Mouse (Mus musculus): ENCODE measurements around the gene Vdac1.
"Not testable (repeated sequence)": the region's sequence is repeated elsewhere in the genome, so short reads cannot be mapped to it uniquely, and the experiment has no call there.

Gene Vdac1

DNA sequence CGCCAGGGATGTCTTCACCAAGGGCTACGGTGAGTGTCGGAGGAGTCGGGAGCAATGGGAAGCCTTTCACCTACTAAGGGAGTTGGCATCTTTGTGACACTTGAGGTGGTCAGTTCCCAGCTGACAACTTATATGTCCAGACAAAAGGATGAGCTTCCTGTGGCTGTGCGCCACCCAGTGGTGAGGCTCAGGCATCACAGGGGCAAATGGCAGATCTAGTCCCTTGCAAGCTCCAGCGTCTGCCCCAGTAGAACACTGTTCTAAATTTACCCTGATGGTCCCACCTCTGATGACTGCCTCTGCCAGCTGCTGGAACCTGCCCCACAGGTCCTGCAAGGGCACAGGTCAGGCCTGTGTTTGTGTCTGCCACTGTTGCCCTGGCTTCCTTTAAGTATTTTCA is 13.7 kb downstream of the Vdac1 start:
- peak; percentile 66 to 76 for DNase-seq

DNA sequence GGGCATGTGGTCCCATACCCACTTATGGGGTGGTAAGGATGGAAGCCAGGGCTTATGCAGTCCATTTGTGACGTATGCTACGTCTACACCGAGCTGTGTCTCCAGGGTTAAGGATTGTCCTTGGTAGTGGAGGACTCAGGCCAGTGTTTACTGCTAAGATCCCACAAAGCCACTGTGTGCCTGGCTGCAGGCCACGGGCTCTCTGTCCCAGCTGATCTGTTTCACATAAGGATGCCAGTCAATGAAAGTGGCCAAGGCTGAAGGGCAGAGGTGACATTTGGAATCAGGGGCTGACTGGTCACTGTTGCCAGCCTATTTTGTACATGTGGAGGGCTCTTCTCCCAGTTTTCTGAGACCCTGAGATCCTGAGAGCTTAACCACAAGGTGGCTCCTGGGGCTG is 16.9 kb downstream of the Vdac1 start:
- no peak for DNase-seq

DNA sequence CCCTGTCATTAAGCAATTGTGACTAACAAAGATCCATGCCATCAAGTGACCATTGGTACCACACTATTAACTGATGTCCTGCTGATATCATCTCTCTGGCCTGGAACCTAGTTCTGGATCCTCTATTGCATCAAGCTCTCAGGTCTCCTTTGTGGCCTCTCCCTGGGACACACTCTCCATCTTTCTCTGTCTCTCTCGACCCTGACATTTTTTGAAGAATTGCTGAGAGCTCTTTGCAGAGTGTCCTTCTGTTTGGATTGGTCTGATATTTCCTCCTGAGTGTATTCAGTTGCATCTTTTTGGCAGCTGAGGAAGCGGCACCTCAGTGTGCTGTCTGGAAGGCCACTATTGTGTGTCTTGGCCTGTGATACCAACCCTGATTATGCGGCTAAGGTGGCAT is 18.6 kb downstream of the Vdac1 start:
- DNase-seq: no peak

DNA sequence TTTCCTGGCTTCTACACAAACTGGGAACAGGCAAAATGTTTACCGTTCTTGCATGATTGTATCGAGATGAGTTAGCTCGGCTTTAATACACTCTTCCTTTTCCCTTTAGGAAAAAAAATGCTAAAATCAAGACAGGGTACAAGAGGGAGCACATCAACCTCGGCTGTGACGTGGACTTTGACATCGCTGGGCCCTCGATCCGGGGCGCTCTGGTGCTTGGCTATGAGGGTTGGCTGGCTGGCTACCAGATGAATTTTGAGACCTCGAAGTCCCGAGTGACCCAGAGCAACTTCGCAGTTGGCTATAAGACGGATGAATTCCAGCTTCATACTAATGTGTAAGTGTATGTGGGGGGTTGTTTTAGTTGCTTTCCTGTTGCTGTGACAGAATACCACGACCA is 23.1 kb downstream of the Vdac1 start:
- DNase-seq: peak; percentile 77 to 80

DNA sequence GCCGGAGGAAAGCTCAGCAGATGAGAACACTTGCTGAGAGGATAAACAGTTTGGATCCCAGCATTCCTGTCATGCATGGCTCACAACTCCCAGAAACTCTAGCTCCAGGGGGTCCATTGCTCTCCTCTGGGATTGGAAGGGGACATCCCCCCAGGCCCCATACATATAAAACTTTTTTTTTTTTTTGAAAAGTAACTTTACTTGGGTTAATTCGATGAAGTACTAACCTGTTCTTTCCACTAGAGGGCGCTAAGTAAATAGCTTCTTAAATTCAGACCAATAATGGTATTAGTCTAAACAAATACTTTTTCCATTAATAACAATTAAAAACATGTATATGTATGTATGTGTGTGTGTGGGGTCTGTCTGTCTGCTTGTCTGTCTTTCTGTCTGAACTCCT is 24.0 kb downstream of the Vdac1 start:
- no peak for DNase-seq

DNA sequence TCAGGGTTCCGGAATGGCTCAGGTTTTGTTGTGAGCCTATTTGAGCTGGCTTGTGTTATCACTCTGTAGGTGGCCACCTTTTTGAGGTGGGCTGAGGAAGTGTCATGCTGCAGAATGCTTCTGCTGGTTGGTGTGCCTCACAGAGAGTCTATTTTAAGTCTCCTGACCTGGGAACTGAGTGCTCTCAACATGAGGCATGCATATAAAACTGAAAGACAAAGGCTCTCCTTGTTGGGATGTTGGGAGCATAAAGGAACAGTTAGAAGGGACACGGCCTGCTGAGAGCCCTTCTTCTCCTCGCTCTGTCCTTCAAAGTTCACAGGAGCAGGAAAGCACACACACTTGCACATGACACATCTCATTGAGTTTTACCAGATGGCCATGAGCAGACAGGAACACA is 26.2 kb downstream of the Vdac1 start:
- DNase-seq: no peak

DNA sequence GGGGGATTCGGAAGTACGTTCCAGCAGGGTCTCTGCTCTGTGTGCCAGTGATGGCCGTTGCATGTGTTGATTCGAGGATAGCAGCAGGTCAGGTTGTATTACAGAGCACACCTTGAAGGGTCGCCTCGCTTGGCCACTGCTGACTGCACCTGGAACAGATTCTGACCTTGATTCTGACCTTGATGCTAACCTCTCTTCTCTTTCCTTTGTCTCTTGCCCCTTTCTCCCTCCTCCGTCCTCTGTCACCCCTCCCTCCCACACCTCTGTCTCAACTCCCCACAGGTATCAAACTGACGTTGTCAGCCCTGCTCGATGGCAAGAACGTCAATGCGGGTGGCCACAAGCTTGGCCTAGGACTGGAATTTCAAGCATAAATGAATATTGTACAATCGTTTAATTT is 27.5 kb downstream of the Vdac1 start:
- DNase-seq: no peak

DNA sequence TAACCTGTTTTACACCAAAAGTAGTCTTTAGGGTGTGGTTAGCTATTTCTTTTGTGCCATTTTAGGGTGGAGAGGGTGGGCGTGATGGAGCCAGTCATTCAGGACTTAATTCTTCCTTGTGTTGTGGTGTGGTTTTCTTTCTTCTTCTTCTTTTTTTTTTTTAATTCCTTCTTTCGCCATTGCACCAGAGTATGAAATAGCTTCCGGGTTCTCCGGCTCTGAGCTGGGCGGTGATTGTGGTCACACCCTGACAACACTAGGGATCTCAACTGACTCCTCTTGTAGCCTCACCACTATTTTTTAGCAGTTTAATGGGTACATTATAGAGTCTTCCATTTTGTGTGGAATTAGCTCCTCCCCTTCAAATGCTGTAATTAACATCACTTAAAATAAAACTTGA is 28.3 kb downstream of the Vdac1 start:
- DNase-seq: not testable (repeated sequence)

DNA sequence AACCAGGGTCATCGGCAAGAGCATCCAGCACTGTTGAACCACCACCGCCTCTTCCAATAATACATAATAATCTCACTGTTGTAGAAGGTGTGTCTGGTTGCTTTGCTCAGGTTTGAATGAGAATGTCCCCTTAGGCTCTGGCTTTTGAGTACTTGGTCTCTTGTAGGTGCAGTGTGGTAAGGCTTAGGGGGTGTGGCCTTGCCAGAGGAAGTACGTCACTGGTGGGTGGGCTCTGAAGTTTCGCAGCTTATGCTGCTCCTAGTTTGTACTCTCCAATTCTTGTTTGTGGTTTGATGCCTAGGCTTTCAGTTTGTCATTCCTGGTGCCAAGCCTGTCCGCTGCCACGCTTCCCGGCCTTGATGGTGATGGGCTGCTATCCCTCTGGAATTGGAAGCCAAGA is 29.3 kb downstream of the Vdac1 start:
- DNase-seq: no peak

DNA sequence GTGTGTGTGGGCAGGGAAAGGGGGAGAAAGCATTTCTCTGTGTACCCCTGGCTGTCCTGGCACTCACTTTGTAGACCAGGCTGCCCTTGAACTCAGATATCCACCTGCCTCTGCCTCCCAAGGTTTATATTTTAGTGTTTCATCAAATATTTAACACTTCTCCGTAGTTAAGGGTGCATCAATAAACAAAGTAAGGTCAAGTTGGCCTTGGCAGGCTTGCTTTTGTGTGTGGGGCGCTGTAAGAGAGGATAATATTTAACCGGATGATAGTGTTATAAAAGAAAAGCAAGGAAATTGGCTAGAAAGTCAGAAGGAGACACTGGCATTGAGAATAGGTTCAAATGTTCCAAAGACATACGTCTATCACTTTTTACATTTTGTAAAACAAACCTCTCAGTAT is 33.8 kb downstream of the Vdac1 start:
- peak; percentile 45 to 63 for DNase-seq

DNA sequence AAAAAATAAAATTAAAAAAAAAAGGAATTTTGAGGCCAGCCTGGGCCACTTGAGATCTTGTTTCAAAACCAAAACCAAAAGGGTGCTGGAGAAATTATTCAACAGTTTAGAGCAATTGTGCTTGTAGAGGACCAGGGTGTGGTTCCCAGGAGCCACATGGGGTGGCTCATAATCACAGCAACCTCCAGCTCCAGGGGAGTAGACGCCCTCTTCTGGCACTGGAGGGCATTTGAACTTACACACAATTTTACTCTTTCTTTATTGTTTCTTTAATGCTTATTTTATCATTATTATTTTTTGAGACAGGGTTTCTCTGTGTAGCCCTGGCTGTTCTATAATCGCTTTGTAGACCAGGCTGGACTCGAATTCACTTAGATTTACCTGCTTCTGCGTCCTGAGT is 34.7 kb downstream of the Vdac1 start:
- DNase-seq: no peak

DNA sequence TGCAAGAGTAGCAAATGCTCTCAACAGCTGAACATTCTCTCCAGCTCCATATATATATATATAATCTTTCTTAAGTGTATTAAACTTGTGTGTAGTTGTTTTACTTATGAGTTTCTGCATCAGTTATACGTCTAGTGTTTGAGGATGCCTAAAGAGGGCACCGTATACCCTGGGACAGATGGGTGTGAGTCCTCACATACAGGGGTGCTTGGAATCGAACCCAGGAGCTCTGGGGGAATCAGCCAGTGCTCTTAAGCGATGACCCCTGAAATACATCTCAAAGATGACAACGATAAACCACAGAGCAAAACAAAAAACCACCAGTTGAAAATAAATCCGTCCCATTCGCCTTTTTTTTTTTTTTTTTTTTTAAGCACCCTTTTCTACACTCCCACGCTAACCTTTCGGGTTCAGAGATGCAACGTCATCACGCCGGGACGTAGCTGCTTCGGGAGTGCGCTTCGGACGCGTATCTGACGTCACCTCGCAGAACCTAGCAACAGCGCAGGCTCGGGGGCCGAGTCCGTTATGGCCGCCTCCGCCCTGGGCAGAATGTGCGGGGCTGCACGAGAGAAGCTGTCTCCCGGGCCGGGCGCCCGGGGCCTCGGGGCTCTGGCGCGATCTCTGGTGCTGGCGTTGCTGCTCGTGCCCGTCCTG is 35.4 kb downstream of the Vdac1 start, which contains the start of gene 9530068E07Rik:
Gene 9530068E07Rik, plus strand, starts transcription at position 489 of the 657 bp plus-strand sequence.
- DNase-seq: peak; percentile 96

DNA sequence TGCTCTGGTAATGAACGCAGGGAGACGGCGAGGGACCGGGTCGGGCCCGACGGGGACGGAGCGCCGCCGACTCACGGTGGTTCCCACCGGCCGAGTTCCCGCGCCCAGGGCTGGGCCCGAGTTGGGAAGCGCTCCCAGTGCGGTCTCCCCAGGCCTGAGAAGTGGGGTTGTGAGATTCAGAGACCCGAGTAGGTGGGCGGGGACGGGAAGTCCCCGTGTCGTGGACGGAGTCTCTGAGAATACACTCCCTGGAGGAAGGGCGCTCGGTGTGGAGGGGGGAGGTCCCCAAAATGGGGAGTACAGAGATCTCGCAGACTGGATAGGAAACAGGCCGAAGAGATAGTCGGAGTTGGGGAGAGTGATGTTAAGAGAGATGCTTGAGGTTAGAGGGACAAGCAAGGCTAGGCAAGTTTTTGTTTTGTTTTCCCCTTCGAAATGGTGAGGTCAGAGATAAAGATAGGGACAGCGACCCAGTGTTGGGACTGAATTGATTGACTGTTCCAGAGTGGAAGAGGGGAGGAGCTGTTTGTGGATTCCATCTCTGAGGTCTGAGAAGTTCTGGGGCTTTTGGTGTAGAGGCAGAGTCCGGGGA is 36.0 kb downstream of the Vdac1 start:
- DNase-seq: peak in 1 of 2 experiments; percentile 57

DNA sequence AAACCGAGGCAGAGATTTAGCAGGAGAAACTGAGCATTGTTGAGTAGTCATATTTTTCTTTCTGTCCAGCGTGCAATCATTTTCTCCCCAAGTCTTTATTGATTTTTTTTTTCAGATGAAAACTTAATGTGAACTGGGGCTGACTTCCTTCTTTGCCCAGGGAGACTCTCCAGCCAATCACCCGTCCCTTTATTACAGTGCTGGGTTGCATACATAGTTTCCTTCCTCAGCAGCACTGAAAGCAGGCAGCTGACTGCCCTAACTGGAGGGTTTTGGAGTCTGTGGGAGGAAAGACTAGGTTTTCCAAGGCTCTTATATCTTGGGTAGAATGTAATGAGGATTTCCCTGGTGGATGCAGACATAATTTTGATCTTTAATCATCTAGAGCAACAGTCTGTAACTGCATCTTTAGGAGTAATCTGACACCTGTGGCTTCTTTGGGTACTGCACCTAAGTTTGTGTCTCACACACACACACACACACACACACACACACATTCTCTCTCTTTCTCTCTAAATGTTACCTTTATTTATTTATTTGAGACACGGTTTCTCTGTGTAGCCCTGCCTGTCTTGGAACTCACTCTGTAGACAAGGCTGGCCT is 36.8 kb downstream of the Vdac1 start:
- peak in 1 of 2 experiments; percentile 53 for DNase-seq

DNA sequence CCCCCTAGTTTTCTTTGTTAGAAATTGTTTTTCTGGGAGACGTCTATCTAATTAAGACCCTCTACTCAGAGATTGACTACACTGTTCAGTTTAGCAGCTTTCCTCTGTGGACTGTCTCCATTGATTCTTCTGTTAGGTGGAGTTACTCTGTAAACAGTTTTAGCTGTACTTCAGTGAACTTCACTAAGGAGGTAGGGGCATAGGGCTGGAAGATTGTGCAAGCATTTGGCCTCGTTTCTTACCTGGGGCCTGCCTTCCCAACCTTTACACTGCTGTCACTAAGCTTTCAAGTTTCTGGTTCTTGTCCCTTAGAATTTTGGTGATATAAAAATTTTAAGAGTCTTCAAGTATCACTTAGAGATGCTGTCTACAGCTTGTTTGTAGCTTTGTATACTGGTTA is 40.8 kb downstream of the Vdac1 start:
- peak in 1 of 2 experiments; percentile 61 for DNase-seq

DNA sequence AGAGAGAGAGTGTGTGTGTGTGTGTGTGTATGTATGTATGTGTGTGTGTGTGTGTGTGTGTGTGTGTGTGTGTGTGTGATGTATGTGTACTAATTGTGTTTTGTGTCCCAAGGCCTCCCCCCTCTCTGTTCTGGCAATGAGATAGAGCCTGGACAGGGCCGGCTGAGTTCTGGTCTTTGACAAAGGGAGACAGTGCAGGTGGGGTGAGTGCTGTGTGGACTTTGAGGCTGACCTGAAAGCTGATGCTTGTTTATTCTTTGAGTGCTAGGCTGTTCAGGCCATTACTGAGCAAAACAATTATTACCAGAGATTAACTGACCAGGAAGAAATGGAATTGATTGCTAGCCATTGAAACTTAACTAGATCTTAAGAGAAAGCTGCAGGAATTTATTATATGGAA is 41.9 kb downstream of the Vdac1 start:
- DNase-seq: peak; percentile 67 to 79

DNA sequence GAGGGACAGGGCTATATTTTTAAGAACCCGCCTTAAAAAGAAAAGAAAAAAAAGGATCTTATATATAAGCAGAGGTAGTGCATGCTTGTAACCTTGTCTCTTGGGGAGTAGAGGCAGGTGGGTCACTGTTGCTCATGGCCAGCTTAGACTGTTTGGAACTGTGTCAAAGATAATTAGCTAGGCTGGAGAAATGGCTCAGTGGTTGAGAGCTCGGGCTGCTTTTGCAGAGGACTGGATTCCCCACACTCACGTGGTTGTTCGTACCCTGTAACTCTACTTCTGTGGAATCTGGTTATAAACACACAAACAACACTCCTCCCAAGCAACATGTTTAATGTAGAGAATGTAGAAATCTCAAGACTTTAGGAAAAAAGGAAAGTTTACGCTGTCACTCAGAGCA is 43.5 kb downstream of the Vdac1 start:
- peak; percentile 46 to 64 for DNase-seq

DNA sequence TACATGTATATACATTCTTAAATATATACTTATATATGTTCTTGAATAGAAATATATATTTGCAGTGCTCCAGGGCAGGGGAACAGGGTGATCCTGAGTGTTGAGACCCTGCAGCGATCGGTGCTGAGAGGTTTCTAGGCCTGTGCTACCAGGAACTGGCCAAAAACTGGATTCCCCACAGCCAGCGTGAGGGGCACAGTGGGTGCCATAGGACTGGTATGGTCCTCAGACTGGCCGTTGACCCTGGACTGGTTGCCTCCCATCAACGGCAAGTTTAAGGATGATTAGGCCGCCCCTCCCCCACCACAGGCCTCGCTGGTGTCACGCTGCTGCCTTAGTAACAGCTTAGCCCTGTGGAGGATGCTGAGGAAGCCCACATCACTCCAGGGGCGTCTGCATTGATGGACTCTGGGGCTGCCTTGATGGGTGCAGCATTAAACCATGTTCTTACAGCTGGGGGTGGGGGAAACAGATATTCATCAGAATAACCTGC is 44.6 kb downstream of the Vdac1 start:
- DNase-seq: peak; percentile 56 to 74

DNA sequence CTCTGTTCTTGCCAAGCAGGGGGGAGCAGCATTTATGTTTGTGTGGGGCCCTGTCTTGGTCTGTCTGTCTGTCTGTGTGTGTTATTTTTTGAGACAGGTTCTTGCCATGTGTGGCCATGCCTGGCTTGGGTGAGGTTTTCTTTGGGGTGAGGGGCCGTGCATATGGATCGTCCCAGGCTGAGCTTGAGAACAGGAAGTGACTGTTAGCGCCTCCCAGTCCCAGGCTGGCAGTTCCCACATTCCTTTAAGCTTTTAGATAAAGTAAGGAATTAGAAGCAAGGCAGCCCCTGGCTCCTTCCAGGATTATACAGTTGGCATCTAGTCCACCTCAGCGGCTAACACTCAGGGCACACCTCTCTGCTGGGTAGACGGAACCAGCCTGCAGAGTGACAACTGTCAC is 48.7 kb downstream of the Vdac1 start:
- DNase-seq: no peak

DNA sequence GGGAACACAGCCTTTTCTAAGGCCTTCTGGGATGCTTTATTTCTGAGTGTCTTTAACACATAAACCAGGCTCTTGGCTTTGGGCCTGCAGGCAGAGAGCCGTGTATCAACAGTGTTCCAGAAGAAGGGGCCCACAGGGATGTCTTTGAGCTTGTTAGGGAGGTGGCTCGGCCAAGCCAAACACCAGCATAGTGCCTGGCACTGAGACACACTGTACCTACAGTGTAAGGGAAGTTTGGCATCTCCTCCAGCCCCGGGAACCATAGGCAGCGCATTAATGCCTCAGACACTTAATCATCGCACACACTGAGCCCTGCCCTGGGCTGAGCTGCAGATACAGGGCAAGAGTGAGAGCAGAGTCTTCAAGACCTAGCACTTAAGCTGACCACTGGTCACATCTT is 57.7 kb downstream of the Vdac1 start:
- DNase-seq: peak in 1 of 2 experiments; percentile 33

DNA sequence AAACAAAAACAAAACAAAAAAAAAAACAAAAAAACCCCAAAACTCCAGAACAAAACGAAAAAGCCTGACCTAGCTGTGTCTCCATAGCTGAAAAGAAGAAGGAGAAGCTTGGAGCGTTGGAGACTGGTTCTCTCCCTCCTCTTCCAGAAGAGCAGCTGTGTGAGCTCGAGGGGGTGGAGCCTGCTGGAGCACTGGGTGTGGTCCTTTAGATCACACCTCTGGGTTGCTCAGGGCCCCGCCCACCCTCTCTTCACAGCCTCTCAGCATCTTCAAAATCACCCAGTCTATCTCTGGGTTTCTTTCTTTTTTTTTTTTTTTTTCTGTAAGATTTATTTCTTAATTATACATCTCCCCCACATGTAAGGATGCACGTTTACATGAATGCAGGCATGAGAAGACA is 58.6 kb downstream of the Vdac1 start:
- DNase-seq: peak in 1 of 2 experiments; percentile 63

DNA sequence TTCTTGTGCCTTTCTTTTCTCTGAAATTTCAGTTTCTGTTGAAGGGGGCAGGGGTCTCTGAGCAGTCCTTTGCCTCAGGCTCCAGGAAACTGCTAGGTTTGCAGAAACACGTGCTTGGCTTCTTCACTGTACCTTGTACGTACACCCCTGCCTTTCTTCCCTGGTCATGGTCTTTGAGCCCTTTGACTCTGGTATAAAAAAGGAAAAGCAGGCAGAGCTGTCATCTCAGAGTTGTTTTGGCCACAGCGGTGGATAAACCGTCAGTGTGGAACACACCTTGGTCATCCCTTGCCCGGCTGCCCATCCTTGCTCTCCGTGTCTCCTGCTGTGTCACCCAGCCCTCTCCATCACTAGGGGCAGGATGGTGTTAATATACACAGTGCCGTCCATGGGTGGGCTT is 59.2 kb downstream of the Vdac1 start:
- DNase-seq: peak; percentile 43 to 50

DNA sequence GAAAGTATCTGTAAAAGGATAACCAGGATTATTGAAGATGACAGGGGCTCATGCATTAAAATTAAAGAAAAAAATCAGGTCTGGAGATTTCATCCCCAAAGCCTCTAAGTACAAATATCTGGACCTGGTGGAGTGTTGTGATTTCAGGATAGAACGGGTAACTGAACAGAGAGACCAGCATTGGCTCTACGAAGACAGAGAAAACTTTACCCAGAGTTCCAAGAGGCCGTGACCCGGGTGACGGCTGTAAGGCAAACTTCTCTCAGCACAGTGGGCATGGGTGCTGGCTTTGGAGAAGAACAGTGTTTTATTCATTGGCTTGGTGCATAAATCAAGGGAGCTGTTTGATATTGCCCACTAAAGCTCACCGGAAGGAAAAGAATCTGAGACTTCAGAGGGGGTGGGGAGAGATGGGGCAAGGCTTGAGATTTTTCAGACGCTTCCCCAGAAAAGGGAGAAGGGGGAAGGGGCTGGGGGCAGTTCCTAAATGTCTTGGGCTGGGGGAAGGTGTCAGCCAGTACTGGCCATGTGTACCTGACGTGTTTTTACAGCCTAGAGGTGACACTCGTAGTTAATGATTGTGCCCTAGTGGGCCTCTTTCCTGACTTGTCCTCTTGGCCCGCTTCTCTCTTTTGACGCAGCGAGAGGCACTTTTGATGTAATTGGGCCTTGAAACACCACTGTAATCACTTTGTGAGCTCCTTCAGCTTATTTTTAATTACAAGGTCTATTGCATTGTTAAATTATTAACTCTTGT is 59.8 kb downstream of the Vdac1 start:
- peak; percentile 52 to 58 for DNase-seq
